Mouse (Mus musculus) CH12.LX (cell line): ENCODE measurements around the gene Rplp1. TPM values are rescaled to one million over a fixed set of nuclear protein-coding genes. Genes with fewer than 3 reads are reported as not detected.
A peak's percentile ranks its signal among the peaks of the same experiment; 100 is the strongest.

Experiments used
- DNase-seq: peaks from one replicate; pipeline ENCODE4 v3.0.0-alpha.2; 2013; ENCODE audit errors: extremely low read depth
- H3K27ac ChIP-seq: 2 replicates; pipeline ENCODE4 v1.5.1; 2012; ENCODE audit warnings: low read depth, mild to moderate bottlenecking, control low read depth, moderate library complexity; ENCODE audit not compliant: insufficient read depth
- H3K27me3 ChIP-seq: replicated peaks from 2 replicates; pipeline ENCODE3; 2012; ENCODE audit warnings: inconsistent platforms
- H3K36me3 ChIP-seq, 2 experiments: replicated peaks in 1 of 2; 2 replicates each; pipeline versions ENCODE3 to v1.6.1; 2012; ENCODE audit warnings: inconsistent platforms in 1 of 2, low read length in 1 of 2, mild to moderate bottlenecking in 1 of 2, mixed read lengths in 1 of 2, moderate library complexity in 1 of 2; ENCODE audit not compliant: control insufficient read depth in 1 of 2, insufficient read depth in 1 of 2
- H3K4me1 ChIP-seq, 2 experiments: 2 replicates each; pipeline ENCODE4 v1.6.1; 2012; ENCODE audit warnings: inconsistent platforms in 1 of 2, moderate library complexity in 1 of 2; ENCODE audit not compliant: insufficient read depth in 2 of 2, control insufficient read depth in 1 of 2
- H3K4me2 ChIP-seq: 2 replicates; pipeline ENCODE4 v1.6.1; 2012; ENCODE audit warnings: low read depth, mild to moderate bottlenecking, control low read depth; ENCODE audit not compliant: poor library complexity, insufficient read depth, severe bottlenecking
- H3K4me3 ChIP-seq, 3 experiments: fragments of 150-350 bp in 1 of 3; sonication (generic) in 1 of 3; replicated peaks in 1 of 3; 2 replicates each; pipeline versions ENCODE3 to v1.5.1; 2011 to 2012; ENCODE audit warnings: low read depth in 2 of 3, low read length in 2 of 3, mild to moderate bottlenecking in 2 of 3, moderate library complexity in 2 of 3, control low read depth in 1 of 3, improper control_type of control experiment in 1 of 3, inconsistent platforms in 1 of 3, mixed read lengths in 1 of 3; ENCODE audit not compliant: poor library complexity in 1 of 3
- H3K79me2 ChIP-seq: replicated peaks from 2 replicates; pipeline ENCODE4 v1.6.1; 2012; ENCODE audit warnings: mild to moderate bottlenecking, moderate library complexity; ENCODE audit not compliant: control insufficient read depth, poor library complexity, insufficient read depth, severe bottlenecking; ENCODE audit errors: extremely low read depth
- H3K9ac ChIP-seq: 2 replicates; pipeline ENCODE4 v1.6.1; 2012; ENCODE audit warnings: low read depth, mild to moderate bottlenecking, control low read depth, moderate library complexity; ENCODE audit not compliant: insufficient read depth
- H3K9me3 ChIP-seq: replicated peaks from 2 replicates; pipeline ENCODE3; 2012; ENCODE audit warnings: low read length, inconsistent platforms, mixed read lengths
- BHLHE40 ChIP-seq: IDR thresholded peaks from 2 replicates; pipeline ENCODE4 v1.6.1; 2011; ENCODE audit warnings: mild to moderate bottlenecking, low read depth, low read length, improper control_type of control experiment
- CHD1 ChIP-seq: IDR thresholded peaks from 2 replicates; pipeline ENCODE4 v1.6.1; 2012; ENCODE audit warnings: low read depth, low read length, improper control_type of control experiment, inconsistent platforms
- CHD2 ChIP-seq: IDR thresholded peaks from 2 replicates; pipeline ENCODE4 v1.6.1; 2011; ENCODE audit warnings: low read length, improper control_type of control experiment
- ELF1 ChIP-seq: IDR thresholded peaks from 2 replicates; pipeline ENCODE4 v1.6.1; 2014; ENCODE audit warnings: low read depth, mild to moderate bottlenecking, inconsistent platforms, low read length, improper control_type of control experiment
- EP300 ChIP-seq: IDR thresholded peaks from 2 replicates; pipeline ENCODE4 v1.6.1; 2011; ENCODE audit warnings: low read length, improper control_type of control experiment
- ETS1 ChIP-seq: conservative IDR thresholded peaks from 2 replicates; pipeline ENCODE4 v1.6.1; 2012; ENCODE audit warnings: low read depth, mild to moderate bottlenecking, inconsistent platforms, low read length, improper control_type of control experiment, moderate library complexity
- GABPA ChIP-seq: IDR thresholded peaks from 2 replicates; pipeline ENCODE4 v1.6.1; 2012; ENCODE audit warnings: low read depth, low read length, improper control_type of control experiment, inconsistent platforms; ENCODE audit not compliant: insufficient replicate concordance
- JUN ChIP-seq: IDR thresholded peaks from 2 replicates; pipeline ENCODE4 v1.6.1; 2011; ENCODE audit warnings: low read depth, mild to moderate bottlenecking, low read length, improper control_type of control experiment, moderate library complexity; ENCODE audit not compliant: insufficient read depth
- MAFK ChIP-seq: IDR thresholded peaks from 2 replicates; pipeline ENCODE4 v1.6.1; 2011; ENCODE audit warnings: low read length, improper control_type of control experiment; ENCODE audit not compliant: insufficient replicate concordance
- MXI1 ChIP-seq: IDR thresholded peaks from 2 replicates; pipeline ENCODE4 v1.6.1; 2011; ENCODE audit warnings: mild to moderate bottlenecking, low read depth, low read length, improper control_type of control experiment
- NELFE ChIP-seq: IDR thresholded peaks from 2 replicates; pipeline ENCODE4 v1.6.1; 2011; ENCODE audit warnings: low read depth, low read length, improper control_type of control experiment
- PAX5 ChIP-seq: IDR thresholded peaks from 2 replicates; pipeline ENCODE4 v1.6.1; 2012; ENCODE audit warnings: low read length, inconsistent platforms, mixed read lengths
- POLR2A ChIP-seq: IDR thresholded peaks from 2 replicates; pipeline ENCODE4 v1.6.1; 2011; ENCODE audit warnings: low read depth, mild to moderate bottlenecking, improper control_type of control experiment, low read length
- POLR2AphosphoS2 ChIP-seq: IDR thresholded peaks from 2 replicates; pipeline ENCODE4 v1.6.1; 2011; ENCODE audit warnings: low read depth, low read length, improper control_type of control experiment
- RAD21 ChIP-seq: IDR thresholded peaks from 2 replicates; pipeline ENCODE4 v1.6.1; 2011; ENCODE audit warnings: low read depth, mild to moderate bottlenecking, low read length, improper control_type of control experiment, moderate library complexity
- RCOR1 ChIP-seq: conservative IDR thresholded peaks from 2 replicates; pipeline ENCODE4 v1.6.1; 2012; ENCODE audit warnings: low read depth, mild to moderate bottlenecking, inconsistent platforms, low read length, improper control_type of control experiment
- TBP ChIP-seq: conservative IDR thresholded peaks from 2 replicates; pipeline ENCODE4 v1.6.1; 2011; ENCODE audit warnings: low read depth, low read length, improper control_type of control experiment
- TCF12 ChIP-seq: IDR thresholded peaks from 2 replicates; pipeline ENCODE4 v1.6.1; 2014; ENCODE audit warnings: low read depth, mild to moderate bottlenecking, inconsistent platforms, low read length, improper control_type of control experiment
- USF1 ChIP-seq: IDR thresholded peaks from 2 replicates; pipeline ENCODE4 v1.6.1; 2014; ENCODE audit warnings: low read depth, mild to moderate bottlenecking, inconsistent platforms, low read length, improper control_type of control experiment
- USF2 ChIP-seq: conservative IDR thresholded peaks from 2 replicates; pipeline ENCODE4 v1.6.1; 2011; ENCODE audit warnings: low read depth, low read length, improper control_type of control experiment
- ZKSCAN1 ChIP-seq: IDR thresholded peaks from 2 replicates; pipeline ENCODE4 v1.6.1; 2012; ENCODE audit warnings: low read depth, inconsistent platforms, low read length, improper control_type of control experiment, borderline replicate concordance
- ZMIZ1 ChIP-seq: IDR thresholded peaks from 2 replicates; pipeline ENCODE4 v1.6.1; 2012; ENCODE audit warnings: low read depth, mild to moderate bottlenecking, inconsistent platforms, low read length, improper control_type of control experiment
- ZNF384 ChIP-seq: IDR thresholded peaks from 2 replicates; pipeline ENCODE4 v1.6.1; 2012; ENCODE audit warnings: low read depth, low read length, improper control_type of control experiment, inconsistent platforms
- dilution Hi-C: fragments of 300-500 bp; cut with MboI; formaldehyde crosslinking; loops from 2 replicates; pipeline ENCODE4 v1.14.3; 2020; ENCODE audit warnings: low sequenced_read_pairs; ENCODE audit not compliant: extremely low pct_unique_long_range_greater_than_20kb, extremely low pct_ligation_motif_present
- in situ Hi-C: fragments of 300-500 bp; cut with MboI; formaldehyde crosslinking; loops from 3 replicates; pipeline ENCODE4 v1.14.3; 2019; ENCODE audit warnings: low sequenced_read_pairs, low pct_ligation_motif_present, low pct_unique_long_range_greater_than_20kb, mixed read lengths
- polyA plus RNA-seq: library from polyadenylated mRNA; unstranded; fragments of >175 nt; gene quantifications from 2 replicates; pipeline ENCODE4 v1.2.1, GENCODE M21; 2012; ENCODE audit warnings: low read depth; ENCODE audit not compliant: insufficient read length
- total RNA-seq, 2 experiments: library from RNA; depleted of rRNA; stranded (reverse); fragments of 300-350 nt in 1 of 2; fragments of >200 nt in 1 of 2; gene quantifications; 2 replicates each; pipeline ENCODE4 v1.2.3; 2012 to 2014

Gene Rplp1
- total and polyA plus RNA-seq, 3 experiments: 6,276 to 13,782 (median 7,835) TPM

DNA sequence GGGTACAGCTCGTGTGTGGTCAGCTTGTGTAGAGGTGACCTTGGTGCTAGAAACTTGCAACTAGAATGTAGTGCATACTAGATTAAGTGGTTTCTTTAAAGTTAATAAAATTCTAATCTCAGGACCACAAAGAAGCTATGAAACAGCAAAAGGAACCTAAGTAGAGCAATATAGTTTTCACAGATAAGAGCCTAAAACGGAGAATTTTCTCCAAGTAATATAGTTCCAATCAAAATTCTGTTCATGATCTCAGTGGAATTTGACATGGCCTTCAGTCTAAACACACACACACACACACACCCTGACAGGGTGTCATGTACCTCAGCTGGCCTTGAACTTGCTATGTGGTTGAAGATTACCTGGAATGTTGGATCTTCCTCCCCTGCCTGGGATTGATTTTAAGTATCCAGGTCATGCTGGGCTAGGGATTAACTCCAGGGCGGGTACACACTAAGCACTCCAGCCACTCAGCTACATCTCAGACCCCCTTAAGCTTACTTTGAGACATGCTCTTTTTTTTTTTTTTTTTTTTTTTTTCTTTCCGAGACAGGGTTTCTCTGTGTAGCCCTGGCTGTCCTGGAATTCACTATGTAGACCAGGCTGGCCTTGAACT is 1.2 kb upstream of the Rplp1 start:
- dilution Hi-C loops (no loop called here), in situ Hi-C loops (no loop called here)
- Histone ChIP-seq H3K9me3 (no peaks in the 10 kb centered on the region), H3K36me3 (peaks cover 58 to 78% of the 10 kb centered on the region in 2 experiments), H3K4me3 (peak overlapping the region in 1 of 3 experiments; percentile 95), H3K79me2 (peaks cover 10% of the 10 kb centered on the region), H3K27ac (no peak overlapping the region), H3K4me1 (peaks cover 7 to 38% of the 10 kb centered on the region in 2 experiments; a peak in 3 of 4 replicates), H3K27me3 (no peaks in the 10 kb centered on the region), H3K9ac (peak overlapping the region; percentile 87; the same call in 1 of the 2 replicates), H3K4me2 (peak overlapping the region; percentile 63; the same call in 1 of the 2 replicates)
- TF ChIP-seq ZNF384 (peak; percentile 48; the same call in 1 of the 2 replicates), NELFE (no peak), POLR2AphosphoS2 (peak; percentile 56; the same call in 1 of the 2 replicates), ELF1 (no peak), ZMIZ1 (no peak)
- DNase-seq: no peak

DNA sequence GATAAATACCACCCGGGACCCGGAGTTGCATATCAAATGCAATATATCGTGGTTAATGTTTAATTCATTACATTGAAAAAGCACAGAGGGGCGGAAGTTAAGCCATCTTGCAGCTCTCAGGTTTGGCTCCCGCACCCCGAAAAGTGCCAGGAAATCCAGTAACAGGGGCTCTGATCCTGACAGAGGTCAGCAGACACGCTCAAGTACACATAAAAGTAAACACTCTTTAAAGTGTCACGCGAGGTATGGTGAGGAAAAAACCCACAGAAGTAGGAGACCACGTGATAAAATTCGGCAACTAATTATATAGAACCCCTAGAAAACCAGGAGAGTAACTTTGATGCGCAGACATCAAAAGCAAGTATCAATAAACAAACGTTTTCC is 567 bp upstream of the Rplp1 start:
- Histone ChIP-seq H3K4me1 (peaks cover 7 to 32% of the 10 kb centered on the region in 2 experiments; a peak in 3 of 4 replicates), H3K4me3 (peak overlapping the region; percentile 70 to 95 (median 78)), H3K79me2 (peaks cover 10% of the 10 kb centered on the region), H3K27me3 (no peaks in the 10 kb centered on the region), H3K27ac (peak overlapping the region; percentile 93), H3K4me2 (peak overlapping the region; percentile 63), H3K36me3 (peaks cover 55 to 74% of the 10 kb centered on the region in 2 experiments), H3K9me3 (no peaks in the 10 kb centered on the region), H3K9ac (peak overlapping the region; percentile 87)
- DNase-seq: no peak
- TF ChIP-seq JUN: no peak
- peak; percentile 30; the same call in 1 of the 2 replicates for TF ChIP-seq BHLHE40
- TF ChIP-seq MXI1: no peak; the same call in 1 of the 2 replicates
- no peak for TF ChIP-seq CHD2
- no peak for TF ChIP-seq CHD1
- no peak for TF ChIP-seq ZMIZ1
- dilution Hi-C loops: no loop called here
- in situ Hi-C loops: no loop called here

DNA sequence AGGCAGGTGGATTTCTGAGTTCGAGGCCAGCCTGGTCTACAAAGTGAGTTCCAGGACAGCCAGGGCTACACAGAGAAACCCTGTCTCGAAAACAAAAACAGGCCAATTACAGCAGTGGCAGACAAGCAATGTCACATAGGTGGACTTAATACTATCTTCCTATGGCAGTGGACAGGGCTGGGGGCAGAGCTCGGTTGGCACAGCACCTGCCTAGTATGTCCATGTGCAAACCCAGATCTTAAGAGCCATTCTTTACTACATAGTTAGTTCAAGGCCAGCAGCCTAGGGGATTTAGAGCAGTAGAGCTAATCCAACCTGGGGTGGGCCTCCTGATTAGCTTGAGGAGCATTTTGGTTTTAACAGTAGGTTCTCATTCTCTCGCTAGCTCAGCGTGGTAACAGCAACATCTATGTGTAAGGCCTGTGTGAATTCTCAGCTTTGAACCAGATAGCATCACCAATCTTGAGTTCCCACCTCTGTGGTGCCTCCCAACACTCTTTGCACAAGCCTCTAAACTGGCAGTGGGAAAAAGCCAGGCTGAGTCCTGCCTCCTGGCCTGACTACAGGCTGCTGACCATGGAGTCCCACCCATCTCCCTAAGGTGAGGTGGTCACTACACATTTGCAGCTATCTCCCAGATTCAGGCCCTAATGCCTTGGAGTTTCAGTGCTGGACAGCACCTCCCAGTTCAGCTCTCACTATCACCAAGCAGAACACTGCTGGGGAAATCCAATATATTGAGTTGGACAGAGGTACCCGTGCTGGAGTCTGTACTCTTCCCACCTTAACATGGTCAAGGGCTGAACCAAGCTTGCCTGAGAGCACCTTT is 2.8 kb downstream of the Rplp1 start:
- no peak overlapping the region for H3K9ac ChIP-seq
- no peaks in the 10 kb centered on the region for H3K9me3 ChIP-seq
- no peaks in the 10 kb centered on the region for H3K27me3 ChIP-seq
- dilution Hi-C loops: no loop called here
- DNase-seq: no peak
- in situ Hi-C loops: no loop called here
- H3K79me2 ChIP-seq: peaks cover 10% of the 10 kb centered on the region
- H3K4me1 ChIP-seq: peaks cover 9 to 30% of the 10 kb centered on the region in 2 experiments
- H3K4me3 ChIP-seq: no peak overlapping the region
- peaks cover 29 to 54% of the 10 kb centered on the region in 2 experiments for H3K36me3 ChIP-seq
- no peak overlapping the region for H3K27ac ChIP-seq
- no peak overlapping the region for H3K4me2 ChIP-seq
- TF ChIP-seq GABPA (no peak), POLR2A (peak; percentile 46; the same call in 1 of the 2 replicates), CHD2 (peak; percentile 31; the same call in 1 of the 2 replicates), MAFK (no peak), TBP (no peak), EP300 (no peak), ETS1 (no peak), ELF1 (no peak), USF1 (no peak), USF2 (no peak), RCOR1 (no peak), PAX5 (no peak), RAD21 (no peak), ZKSCAN1 (no peak), TCF12 (no peak), ZMIZ1 (peak; percentile 84), POLR2AphosphoS2 (peak; percentile 27; the same call in 1 of the 2 replicates)
